Mouse (Mus musculus): Measurements from ENCODE around the gene Sema4d.
"Not testable (repeated sequence)": the region's sequence is repeated elsewhere in the genome, so short reads cannot be mapped to it uniquely, and the experiment has no call there.

The Sema4d gene

DNA sequence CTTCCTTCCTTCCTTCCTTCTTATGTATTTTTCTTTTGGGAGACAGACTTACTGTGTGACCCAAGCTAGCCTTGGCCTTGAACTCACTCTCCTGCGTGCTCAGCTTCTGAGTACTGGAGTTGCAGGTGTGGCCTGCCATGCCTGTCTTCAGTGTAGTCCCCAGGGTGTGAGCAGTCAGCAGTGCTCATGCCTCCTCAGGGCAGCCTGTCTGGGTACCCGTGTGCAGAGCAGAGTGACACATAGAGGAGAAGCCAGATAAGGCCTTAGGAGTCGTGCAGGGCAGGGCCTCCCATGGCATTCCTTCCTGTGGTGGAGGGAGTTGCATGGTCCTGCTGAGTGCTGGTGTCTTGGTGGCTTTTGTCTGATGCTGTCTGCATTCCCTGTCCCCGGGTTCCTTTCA lies 114.2 kb downstream of the Sema4d start:
- DNase-seq (ENCODE audit: low spot score): no peak

DNA sequence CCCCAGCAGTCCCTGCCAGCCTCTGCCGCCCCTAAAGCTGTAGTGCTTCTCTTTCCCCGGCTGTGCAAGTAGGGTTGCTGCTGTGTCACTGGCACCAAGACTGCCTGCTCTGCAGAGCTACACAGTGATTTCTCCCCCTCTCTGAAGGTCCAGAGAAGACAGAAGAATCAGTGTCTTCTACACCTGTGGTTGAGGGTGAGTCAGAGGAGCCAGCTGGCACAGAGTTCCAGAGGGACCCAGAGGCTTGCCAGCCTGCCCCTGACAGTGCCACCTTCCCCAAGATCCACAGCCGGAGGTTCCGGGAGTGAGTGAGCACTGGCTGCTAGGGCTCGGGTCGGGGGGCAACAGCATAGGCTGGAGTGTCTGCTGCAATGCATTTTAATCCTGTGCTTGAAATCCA lies 114.9 kb downstream of the Sema4d start:
- no peak for DNase-seq (ENCODE audit: low spot score)

DNA sequence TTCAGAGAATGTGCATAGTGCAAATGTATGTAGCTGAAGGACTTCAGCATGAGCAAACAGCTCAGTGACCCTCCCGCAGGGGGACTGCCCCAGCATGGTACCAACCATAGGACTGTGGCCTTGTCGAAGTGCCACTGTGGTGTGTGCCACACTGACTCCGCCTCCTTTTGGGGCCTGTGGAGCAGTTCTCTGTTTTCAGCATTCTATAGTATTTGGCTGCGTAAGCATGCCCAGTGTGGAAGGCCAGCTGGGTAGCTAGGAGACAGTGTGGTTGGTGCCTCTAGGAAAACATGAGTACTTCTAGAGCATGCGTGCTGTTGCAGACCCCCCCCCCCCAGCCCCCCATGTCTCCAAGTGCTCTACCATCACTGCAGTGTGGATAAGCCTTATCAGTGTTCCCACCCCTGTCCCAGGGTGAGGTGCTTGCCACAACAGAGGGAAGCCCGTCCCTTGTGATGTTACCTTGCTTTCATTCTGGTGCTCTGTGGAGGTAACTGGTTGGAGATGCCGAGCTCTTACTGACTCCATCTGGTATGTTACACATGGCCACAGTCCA lies 115.8 kb downstream of the Sema4d start:
- no peak for DNase-seq (ENCODE audit: low spot score)

DNA sequence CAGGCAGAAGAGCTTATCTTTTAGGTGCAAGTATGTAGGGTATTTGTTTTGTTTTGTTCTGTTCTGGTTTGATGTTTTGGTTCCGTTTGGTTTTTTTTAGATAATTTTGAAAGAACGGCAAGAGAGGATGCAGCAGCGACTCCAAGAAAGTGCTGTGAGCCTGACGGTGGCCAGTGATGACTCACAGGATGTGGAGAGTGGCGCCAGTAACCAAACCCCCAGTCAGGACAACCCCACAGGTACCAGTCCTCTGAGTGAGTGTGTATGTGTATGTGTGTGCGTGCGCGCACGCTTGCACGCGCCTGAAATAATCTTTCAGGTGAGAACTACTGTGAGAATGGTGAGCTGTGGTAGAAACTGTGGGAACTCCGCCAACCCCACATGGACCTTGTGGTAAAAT lies 116.5 kb downstream of the Sema4d start:
- peak; percentile 12 for DNase-seq (ENCODE audit: low spot score)

DNA sequence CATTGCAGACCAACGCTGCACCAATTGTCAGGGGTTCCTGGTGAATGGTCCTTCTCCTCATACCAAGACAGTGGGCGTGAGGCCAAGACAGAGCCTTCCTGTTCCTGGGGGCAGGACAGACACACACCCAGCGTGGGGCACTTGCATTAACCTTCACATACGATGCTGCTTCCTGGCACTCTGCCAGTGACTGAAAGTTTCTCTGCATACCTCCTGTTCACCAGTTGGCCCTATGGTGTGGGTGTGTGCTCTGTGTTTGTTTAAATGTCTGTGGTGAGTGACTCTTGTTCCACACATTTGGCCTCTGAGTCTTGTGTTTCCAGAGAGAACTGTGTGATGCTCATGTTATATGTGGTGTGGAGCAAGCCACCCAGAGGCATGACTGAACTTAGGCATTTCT lies 116.9 kb downstream of the Sema4d start:
- DNase-seq (ENCODE audit: low spot score): no peak

DNA sequence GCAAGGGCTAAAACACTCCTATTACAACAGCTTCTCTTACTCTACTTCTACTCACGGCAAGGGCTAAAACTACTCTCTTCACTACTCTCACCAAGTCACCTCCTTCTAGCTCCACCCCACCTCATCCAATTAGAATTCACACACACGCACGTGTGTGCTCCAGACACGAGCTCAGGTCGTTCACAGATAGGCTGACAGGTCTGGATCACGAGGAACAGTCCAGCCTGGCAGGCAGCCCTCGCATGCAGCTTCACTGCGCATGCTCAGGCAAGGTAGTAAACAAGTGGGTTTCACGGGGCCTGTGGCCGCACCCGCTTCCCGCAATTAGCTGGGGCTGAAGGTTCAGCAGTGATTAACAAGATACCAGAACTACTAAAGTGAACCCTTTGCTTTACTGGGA lies 125.4 kb downstream of the Sema4d start:
- not testable (repeated sequence) for DNase-seq (ENCODE audit: low spot score)

DNA sequence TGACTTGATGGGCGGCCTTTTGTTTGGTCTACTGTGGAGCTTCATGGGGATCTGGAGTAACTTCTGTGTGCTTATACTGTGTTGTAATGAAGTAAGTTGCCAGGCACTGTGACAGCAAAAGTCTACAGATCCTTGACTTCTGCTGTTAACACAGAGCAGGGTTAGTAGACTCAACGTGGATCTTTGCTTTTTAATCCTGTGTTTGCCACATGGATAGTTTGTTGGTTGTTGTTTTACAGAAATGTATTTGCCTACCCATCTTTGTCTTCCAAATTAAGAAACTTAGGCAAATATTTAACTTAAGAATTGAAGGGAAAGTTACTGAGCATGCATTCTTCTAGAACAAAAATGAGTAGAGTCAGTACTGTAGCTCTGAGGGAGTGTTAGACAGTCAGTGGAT lies 130.0 kb downstream of the Sema4d start:
- DNase-seq (ENCODE audit: low spot score): no peak

DNA sequence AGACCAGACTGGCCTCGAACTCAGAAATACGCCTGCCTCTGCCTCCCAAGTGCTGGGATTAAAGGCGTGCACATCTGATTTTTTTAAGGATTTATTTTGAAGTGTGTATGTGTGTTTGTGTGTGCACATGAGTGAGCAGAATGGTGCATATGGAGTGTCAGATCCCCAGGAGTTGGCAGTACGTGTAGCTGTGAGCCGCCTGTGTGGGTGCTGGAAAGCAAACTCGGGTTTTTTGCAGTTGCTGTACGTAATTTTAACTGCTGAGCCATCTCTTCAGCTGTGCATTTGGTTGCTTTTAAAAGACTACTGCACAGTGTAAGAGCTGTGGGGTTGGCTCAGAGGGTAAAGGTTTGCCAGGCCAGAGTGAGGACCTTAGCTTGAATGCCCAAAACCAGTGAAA lies 134.0 kb downstream of the Sema4d start:
- no peak for DNase-seq (ENCODE audit: low spot score)

DNA sequence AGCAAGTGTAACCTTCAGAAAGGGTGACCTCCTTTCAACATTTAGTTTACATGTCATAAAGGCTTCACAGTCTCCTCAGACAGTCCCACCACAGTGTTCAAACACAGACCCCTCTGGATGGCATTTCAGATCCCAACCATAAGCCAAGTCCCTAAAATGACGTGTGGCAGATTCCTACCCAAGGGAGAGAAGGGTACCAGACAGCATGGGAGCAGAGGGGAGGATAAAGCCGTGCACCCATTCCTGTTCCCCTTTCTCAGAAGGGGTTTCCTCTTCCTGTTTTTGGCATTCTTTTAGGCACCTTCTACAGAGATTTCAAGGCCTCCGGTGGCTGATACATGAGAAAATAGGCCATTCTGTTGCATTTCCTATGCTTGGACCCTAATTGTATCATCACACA lies 135.5 kb downstream of the Sema4d start:
- DNase-seq (ENCODE audit: low spot score): no peak

DNA sequence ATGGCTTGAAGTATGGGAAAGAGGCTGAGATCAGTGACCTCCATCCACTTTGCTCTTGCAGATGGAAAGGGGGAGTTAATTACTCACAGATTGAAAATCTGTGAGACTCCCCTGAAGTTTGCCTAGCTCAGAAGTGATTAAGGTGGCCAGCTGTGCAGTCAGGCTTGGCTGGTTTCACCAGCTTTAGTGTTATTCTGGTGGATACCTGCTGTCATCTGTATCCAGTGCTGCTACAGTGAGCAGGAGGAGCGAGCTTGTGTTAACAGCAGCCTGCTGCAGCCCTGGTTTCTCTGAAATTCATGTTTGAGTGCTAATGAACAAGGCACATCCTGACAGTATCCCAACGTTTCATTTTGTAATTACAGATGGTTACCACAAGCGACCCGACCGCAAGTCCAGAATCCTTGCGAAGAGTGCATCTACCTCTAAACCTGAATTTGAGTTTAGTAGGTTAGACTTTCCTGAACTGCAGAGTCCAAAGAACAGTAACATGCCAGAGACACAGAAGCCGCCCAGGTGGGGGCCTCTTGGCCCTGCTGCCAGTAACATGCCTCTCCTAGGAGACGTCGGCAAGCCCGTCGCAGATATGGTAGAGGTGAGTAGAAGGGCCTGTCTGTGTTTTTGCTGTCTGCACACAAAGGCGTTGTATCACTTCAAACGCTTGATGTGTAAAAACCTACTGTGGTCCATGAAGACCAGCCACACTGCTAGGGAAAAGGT lies 136.9 kb downstream of the Sema4d start:
- no peak for DNase-seq (ENCODE audit: low spot score)

DNA sequence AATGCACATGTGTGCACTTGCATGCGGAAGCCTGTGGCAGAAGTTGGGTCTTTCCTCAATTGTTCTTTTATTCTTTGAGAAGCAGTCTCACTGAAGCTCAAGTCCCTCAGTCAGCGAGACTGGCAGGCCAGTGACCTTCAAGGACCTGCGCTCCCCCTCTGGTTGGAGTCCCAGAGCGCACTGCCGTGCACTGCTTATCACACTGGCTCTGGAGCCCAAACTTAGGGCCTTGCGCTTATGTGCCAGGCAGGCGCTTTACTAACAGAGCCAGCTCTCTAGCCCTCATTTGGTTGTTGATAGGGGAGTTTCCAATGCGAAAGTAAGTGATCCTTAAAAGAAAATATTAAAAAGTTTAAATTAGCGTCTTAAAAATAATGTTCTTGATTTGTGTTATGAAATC lies 139.6 kb downstream of the Sema4d start:
- no peak for DNase-seq (ENCODE audit: low spot score)

DNA sequence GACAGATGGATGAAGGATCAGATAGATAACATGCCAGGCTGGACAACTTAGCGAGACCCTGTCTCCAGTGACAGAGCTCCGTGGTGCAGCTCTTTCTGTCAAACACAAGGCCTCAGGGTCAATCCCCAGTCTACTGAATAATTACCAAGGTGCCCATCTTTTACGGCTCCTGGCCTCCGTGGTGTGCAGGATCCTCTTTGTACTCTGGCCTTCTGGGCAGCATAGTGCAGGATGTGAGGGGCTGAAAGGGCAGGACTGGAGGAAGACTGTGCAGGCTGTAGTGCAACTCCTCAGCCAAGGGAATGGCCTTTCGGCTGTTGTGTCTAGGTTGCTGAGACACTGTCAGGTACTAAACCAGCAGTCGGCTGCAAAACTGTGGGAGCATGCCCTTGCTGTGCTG lies 140.4 kb downstream of the Sema4d start:
- DNase-seq (ENCODE audit: low spot score): no peak

DNA sequence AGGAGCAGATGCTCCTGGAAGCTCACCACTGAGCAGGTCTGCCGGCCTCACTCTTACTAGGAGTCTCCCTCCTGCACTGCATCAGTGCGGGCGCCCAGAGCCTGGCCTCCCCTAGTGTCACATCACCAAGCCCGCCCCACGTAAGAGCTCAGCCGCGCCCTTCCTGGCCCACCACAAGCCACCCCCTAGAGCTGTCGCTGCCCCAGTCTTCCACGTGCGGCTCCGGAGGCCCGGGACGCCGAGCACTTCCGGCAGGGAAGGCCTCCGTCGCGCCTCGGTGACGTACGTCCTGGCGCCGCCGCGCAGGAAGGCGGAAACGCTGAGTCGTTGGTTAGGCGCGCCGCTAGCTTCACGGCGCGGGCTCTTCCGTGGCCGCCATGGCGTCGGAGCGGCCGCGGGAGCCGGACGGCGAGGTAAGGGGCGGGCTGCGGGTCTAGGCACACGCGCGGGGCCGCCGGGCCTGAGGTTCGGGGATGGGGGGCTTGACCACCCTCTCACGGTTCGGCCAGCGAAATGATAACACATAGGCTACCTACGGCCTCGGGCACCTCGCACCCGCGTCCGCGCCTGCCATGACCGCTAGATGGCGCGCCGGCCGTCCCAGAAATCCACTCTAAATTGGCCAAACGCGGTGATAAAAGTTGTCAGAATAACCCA lies 142.0 kb downstream of the Sema4d start, which contains the start of gene Secisbp2:
Gene Secisbp2, plus strand, starts transcription at position 290 of the 657 bp plus-strand sequence.
- peak; percentile 97 for DNase-seq (ENCODE audit: low spot score)

DNA sequence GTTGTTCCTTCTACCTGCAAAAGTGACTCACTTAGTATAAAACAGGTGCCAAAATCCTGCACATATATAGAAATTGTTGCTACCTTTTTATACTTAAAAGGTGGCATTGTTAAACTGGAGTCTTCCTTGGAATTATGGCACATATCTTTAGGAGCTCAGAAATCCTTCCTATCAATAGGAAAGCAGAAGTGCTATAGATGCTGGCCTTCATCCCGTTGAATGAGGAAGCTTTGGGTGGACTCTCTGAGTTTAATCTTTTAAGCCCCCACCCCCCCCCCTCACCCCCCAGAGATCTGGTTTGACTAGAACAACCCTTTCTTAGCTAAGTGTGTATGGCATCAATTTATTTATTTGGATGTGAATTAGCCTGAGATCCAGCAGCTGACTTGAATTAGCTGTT lies 143.8 kb downstream of the Sema4d start:
- no peak for DNase-seq (ENCODE audit: low spot score)

DNA sequence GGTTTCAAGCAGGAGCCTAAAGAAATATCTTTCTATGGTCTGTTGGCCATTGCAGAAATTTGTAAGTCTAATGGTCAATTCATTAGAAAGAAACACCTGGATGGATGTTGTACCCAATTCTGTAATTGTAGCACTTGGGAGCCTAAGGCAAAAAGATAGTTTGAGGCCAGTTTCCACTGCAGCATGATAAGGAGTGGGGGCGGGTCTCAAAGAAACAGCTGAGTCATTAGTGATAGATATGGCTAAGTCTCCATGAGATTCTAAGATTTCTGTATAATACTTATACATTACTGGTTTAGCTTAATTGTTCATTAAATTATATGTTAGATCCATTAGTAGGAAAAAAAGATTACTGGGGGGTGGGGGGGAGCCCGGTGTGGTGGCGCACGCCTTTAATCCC lies 145.3 kb downstream of the Sema4d start:
- no peak for DNase-seq (ENCODE audit: low spot score)

DNA sequence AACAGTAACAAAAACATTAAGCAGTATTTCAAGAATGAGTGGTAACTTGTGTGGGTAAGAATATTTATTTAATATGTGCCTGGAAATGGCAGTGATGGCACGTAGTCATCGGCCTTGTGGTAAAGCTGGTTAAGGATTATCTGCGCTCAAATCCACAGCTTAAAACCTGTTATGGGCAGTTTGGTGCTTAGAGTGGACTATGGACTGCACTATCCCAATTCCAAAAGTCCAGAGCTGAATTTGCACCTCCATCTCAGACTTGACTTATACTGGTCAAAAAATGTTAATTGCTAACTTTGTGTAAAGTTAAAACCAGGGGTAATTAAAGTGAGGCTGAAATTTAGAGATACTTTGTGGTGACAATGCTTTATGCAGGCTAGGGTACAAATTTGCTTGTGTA lies 145.8 kb downstream of the Sema4d start:
- no peak for DNase-seq (ENCODE audit: low spot score)

DNA sequence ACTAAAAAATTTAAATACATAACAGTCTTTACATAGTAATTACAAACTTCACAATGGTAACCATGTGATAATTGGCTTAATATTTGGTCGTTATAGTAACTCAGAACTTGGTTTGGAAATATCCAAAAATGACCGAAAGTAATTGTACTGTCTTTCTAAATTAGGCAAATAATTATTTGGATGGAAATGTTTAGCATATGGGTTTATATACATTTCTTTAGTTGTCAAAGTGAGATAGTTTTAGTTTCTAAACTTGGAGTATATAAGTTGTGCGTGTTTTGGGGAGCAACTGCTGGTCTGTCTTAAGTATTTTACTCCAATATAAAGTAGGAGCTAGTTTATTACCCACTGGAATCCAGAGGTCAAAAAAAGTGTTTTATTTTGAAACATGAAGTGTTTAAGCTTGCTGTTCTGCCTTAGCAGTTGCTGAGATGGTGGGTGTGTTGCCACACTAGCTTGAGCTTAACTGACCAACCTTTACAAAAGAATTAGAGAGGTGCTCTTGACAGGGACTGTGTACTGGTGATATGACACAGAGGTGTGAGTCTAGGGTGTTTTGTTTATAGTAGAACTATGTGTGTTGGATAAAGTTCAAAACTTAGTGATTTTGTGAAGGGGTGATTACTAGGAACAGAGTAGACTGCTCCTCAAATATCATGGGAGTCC lies 147.1 kb downstream of the Sema4d start:
- no peak for DNase-seq (ENCODE audit: low spot score)

DNA sequence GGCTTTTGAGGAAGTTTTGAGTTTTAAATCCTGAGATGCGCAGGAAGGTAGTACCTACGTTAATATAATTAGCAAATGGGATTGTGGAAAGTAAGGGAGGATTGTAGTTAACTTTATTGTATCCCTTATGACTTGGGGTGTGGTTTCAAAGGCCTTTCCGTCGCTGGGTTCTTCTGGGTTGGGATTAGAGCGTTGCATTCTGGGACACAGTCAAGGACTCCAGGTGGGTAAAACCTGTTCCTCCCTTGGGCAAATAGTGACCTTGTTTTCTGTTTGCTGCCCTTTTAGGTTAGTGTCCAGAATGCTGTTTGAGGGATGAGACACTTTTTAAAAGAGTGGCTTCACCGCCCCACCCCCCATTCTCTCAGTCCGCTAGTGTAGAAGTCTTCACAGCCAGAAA lies 147.7 kb downstream of the Sema4d start:
- no peak for DNase-seq (ENCODE audit: low spot score)

DNA sequence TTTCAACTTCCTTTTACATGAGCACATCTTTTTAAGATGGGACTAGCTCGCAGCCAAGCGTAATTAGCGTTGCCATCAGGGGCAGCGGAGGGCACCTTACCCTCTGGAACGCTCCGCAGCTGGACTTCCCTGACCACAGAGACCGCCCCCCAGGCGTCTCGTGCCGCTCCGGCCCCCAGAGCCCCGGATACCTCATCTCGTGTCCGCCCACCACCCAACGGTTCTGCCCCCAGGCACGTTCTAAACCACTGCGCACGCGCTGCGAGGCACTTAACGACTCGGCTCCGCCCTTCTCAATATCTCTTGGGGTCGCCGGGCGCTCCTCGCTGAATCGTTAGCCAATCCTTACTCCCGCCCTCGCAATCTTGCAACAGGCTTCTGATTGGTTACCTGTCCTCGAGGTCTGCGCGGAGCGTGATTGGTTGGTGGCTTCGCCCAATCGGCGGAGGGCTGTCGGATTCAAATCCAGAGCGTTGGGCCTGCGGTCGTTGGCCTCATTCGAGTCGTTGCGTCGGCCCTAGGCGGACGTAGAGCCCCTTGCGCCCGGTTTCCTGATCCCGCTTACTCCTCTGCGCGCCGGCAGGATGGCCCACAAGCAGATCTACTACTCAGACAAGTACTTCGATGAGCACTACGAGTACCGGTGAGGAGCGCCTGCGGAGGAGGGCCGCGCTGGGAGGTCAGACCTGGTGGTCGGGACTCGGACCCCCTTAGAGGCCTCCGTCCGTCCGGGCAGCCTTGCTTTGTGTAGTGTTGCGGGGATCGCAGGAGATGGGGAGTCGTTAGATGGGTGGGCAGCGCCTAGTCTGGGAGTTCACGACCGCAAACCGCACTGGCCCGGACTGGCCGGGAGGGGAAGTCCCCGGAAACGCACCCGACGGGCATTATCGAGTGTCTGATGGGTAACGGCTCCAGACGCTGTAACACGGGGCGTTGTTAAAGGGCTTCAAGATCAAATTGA lies 148.4 kb downstream of the Sema4d start, which contains the start of gene Cks2:
Gene Cks2, plus strand, starts transcription at position 404 of the 961 bp plus-strand sequence.
- peak; percentile 97 for DNase-seq (ENCODE audit: low spot score)

DNA sequence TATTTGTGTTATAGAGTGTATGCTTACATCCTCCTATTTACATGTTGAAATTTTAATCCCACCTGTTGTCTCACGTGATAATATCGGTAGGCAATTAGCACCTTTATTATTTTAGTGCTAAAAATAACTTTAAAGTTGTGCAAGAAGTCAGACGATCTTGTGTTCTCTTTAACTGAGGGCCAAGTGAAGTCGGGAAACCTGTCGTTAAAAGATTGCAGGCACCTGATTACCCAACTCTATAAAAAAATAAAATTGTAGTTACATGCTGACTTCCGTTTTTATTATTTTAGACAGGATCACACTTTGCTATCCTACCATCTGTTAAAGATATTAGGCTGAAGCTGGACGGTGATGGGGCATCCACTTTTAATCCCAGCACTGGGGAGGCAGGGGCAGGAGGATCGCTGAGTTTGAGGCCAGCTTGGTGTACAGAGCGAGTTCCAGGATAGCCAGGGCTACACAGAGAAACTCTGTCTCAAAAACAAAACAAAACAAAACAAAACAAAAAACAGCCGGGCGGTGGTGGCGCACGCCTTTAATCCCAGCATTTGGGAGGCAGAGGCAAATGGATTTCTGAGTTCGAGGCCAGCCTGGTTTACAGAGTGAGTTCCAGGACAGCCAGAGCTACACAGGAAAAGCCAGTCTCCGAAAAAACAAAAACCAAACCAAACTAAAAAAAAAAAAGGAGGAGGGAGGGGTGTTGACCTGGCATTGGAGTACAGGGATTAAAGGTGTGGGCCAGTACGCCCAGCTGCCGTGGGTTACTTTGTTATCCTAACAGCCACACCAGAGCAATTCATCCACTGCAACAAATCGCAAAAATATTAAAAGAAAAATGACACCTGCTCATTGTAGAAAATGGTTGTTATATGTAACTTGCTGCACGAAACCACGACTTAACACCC lies 149.4 kb downstream of the Sema4d start:
- DNase-seq (ENCODE audit: low spot score): no peak
